Mouse (Mus musculus): ENCODE measurements at regions not wholly inside any gene's neighbourhood (a gene's known extent, or its start where the extent isn't known, plus 50 kb on each side); places are given as distances from the start of the nearest gene placed in this dataset.

GRCm38 (mm10) chr13:107944831-107945230 lies 99.4 kb upstream of the Smim15 start:
- DNase-seq (ENCODE audit: low read depth) = no peak
- TF ChIP-seq POLR2A (IDR thresholded peaks at IDR 0.05; ENCODE audit: borderline replicate concordance, extremely low read depth, insufficient read depth, insufficient read length, poor library complexity, severe bottlenecking) (no peak), CTCF (IDR thresholded peaks at IDR 0.05; ENCODE audit: borderline replicate concordance, extremely low read depth, insufficient read depth, insufficient read length) (no peak)

DNA sequence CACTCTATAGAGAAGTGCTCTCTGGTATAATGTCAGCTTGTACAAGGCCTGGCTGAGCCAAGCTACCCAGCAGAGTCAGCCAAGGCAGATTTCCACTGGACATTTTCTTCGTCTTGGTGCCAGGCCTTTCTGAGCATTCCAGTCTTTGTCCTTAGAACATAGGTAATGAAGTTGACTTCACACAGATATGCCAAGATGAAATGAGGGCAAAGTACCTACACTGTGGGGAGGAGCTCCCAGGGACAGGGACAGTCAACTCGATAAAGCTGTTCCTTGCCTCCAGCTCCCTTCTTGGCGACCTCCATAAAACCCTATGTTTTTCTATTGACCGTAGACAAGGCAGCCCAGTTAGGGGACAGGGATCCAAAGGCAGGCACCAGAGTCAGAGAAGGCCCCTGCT lies 101.3 kb upstream of the Smim15 start:
- TF ChIP-seq CTCF (IDR thresholded peaks at IDR 0.05; ENCODE audit: borderline replicate concordance, extremely low read depth, insufficient read depth, insufficient read length) = no peak
- TF ChIP-seq POLR2A (IDR thresholded peaks at IDR 0.05; ENCODE audit: borderline replicate concordance, extremely low read depth, insufficient read depth, insufficient read length, poor library complexity, severe bottlenecking) = no peak
- DNase-seq (ENCODE audit: low read depth) = no peak

- TF ChIP-seq POLR2A (IDR thresholded peaks at IDR 0.05; ENCODE audit: borderline replicate concordance, extremely low read depth, insufficient read depth, insufficient read length, poor library complexity, severe bottlenecking) (no peak), CTCF (IDR thresholded peaks at IDR 0.05; ENCODE audit: borderline replicate concordance, extremely low read depth, insufficient read depth, insufficient read length) (no peak)
- DNase-seq (ENCODE audit: low read depth) = peak; percentile 50
Measured at GRCm38 (mm10) chr13:107942297-107942962, 101.8 kb upstream of the Smim15 start.

GRCm38 (mm10) chr13:107939916-107940646 lies 104.2 kb upstream of the Smim15 start:
- DNase-seq (ENCODE audit: low read depth) = peak; percentile 76

DNA sequence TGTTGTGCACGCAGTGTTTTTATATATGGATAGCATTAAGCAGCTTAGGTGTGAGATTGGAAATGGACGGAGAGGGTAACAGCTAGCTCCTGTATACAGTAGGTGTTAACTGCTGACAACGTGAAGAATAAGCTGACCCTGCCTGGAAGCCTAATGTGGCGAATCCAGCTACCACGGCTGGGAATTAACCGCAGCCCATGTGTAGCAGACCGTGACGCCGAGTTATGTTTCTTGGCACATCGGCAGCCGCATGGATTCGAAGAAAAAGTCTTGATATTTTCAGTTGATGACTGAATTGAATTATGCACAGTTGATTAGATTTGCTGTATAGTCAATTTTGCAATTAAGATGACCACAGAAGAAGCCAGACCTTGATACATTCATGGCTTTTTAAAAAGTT lies 108.6 kb upstream of the Smim15 start:
- TF ChIP-seq CTCF (IDR thresholded peaks at IDR 0.05; ENCODE audit: borderline replicate concordance, extremely low read depth, insufficient read depth, insufficient read length) (no peak), POLR2A (IDR thresholded peaks at IDR 0.05; ENCODE audit: borderline replicate concordance, extremely low read depth, insufficient read depth, insufficient read length, poor library complexity, severe bottlenecking) (no peak)

More at GRCm38 (mm10) chr13:107939916-107940646, 104.2 kb upstream of the Smim15 start:
- TF ChIP-seq CTCF (IDR thresholded peaks at IDR 0.05; ENCODE audit: borderline replicate concordance, extremely low read depth, insufficient read depth, insufficient read length) (no peak), POLR2A (IDR thresholded peaks at IDR 0.05; ENCODE audit: borderline replicate concordance, extremely low read depth, insufficient read depth, insufficient read length, poor library complexity, severe bottlenecking) (no peak)

DNA sequence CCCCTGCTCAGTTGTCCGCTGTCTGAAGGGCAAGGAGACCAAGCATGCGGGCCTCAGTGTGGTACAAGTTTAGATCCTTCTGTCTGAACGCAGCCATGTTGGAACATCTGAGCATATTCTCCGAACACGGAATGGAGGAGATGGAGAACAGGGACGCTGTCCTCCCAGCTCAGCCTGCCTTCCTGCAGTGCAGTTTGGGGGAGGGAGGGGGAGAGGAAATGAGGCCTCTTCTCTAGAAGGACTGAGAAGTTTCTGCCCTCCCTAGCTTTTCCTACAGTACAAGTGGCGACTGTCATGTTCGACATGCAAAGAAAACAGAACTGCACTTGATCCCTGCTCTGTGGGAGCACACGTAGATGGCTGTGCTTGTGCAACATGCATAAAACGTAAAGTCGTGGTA lies 109.6 kb upstream of the Smim15 start:
- DNase-seq (ENCODE audit: low read depth) = no peak
- TF ChIP-seq POLR2A (IDR thresholded peaks at IDR 0.05; ENCODE audit: borderline replicate concordance, extremely low read depth, insufficient read depth, insufficient read length, poor library complexity, severe bottlenecking) = no peak
- no peak for TF ChIP-seq CTCF (IDR thresholded peaks at IDR 0.05; ENCODE audit: borderline replicate concordance, extremely low read depth, insufficient read depth, insufficient read length)

More for the DNA sequence above, 108.6 kb upstream of the Smim15 start:
- DNase-seq (ENCODE audit: low read depth) = no peak

DNA sequence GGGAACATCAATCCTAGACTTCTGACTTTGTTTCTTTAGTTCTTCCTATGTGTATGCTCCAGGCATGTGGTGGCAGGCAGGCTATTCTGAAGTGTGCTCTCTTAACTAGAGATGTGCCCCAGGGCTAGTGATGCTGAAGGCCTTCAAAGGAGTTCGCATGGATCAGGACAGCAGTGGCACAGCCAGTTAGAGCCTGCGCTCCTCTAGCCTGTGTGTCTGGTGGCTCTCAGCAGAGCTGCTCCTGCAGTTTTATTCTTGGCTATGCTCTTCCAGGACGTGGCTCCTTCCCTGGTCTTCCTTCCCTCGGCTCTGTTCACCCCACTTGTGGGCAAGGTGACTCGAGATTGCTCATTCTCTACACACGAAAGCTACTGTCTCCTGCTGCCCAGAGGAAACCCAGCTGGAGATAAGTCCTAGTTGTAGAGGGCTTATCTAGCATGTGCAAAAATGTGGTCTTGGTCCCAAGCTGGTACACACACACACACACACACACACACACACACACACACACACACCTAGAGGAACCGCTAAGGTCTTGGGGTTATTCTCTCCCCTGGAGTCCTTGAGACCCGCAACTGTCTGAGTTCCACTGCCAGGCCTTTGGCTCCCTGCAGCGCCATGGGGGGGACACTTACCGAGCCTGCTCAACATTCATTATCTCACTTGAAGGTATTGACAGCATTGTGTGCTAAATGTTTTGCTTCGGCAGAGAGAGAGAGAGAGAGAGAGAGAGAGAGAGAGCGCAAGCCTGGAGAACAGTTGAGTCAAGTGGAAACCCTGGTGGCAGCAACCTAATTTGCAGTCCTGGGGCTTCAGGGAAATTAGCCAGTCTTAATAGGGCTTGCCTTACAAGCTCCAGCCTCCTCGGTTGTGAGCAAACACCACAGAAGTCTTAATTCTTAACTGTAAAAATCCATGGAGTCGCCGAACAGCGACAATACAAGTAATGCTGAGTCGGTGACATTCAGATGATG lies 110.4 kb upstream of the Smim15 start:
- TF ChIP-seq CTCF (IDR thresholded peaks at IDR 0.05; ENCODE audit: borderline replicate concordance, extremely low read depth, insufficient read depth, insufficient read length) (peak; percentile 22; the same call in 1 of the 2 replicates), POLR2A (IDR thresholded peaks at IDR 0.05; ENCODE audit: borderline replicate concordance, extremely low read depth, insufficient read depth, insufficient read length, poor library complexity, severe bottlenecking) (no peak)
- peak; percentile 71 for DNase-seq (ENCODE audit: low read depth)

DNA sequence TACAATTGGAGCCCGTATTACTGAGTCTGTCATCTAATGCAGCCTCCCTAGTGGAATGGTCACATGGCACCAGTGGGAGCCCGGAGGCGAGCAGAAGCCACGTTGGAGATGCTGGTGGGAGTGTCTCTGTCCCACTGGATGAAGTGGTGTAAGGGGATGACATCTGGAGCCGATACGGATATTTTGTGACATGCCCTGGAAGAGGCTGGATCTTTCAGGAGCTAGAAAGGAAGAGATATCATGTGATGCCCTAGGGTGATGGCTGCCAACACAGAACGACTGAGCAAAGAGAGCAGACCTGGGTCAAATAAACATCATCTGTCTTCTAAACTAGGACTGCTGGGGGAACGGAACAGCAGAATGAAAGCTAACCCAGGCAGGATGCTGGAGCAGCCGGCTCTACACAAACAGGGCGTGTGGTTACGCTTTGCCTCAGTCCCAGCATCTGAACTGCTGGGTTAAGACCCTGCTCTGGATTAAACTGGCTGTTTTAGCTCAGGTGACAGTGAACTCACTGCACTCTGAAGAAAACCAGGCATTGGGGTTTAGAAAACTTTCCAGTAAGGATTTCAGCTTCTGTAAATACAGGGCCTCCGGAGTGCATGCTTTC lies 111.7 kb upstream of the Smim15 start:
- no peak for TF ChIP-seq POLR2A (IDR thresholded peaks at IDR 0.05; ENCODE audit: borderline replicate concordance, extremely low read depth, insufficient read depth, insufficient read length, poor library complexity, severe bottlenecking)
- TF ChIP-seq CTCF (IDR thresholded peaks at IDR 0.05; ENCODE audit: borderline replicate concordance, extremely low read depth, insufficient read depth, insufficient read length) = no peak
- no peak for DNase-seq (ENCODE audit: low read depth)

DNA sequence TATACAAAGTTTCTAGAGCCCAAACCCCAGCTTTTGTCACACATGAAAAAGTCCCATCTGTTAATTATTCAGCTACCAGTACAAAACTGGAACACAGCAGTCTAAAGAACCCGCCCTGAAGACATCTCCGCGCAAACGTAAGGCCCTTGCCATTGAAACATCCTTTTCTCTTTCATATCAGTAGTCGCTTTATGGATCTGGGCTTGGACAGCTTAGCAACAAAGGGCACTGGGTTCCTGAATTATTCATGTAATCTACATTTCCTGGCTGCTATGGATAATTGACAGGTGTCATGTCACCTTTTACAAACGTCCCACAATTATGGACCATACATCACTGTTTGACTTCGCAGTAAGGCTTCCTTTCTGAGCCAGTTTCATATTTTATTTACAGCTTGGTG lies 113.0 kb upstream of the Smim15 start:
- peak; percentile 48 for DNase-seq (ENCODE audit: low read depth)
- TF ChIP-seq POLR2A (IDR thresholded peaks at IDR 0.05; ENCODE audit: borderline replicate concordance, extremely low read depth, insufficient read depth, insufficient read length, poor library complexity, severe bottlenecking) = no peak
- TF ChIP-seq CTCF (IDR thresholded peaks at IDR 0.05; ENCODE audit: borderline replicate concordance, extremely low read depth, insufficient read depth, insufficient read length) = no peak

DNA sequence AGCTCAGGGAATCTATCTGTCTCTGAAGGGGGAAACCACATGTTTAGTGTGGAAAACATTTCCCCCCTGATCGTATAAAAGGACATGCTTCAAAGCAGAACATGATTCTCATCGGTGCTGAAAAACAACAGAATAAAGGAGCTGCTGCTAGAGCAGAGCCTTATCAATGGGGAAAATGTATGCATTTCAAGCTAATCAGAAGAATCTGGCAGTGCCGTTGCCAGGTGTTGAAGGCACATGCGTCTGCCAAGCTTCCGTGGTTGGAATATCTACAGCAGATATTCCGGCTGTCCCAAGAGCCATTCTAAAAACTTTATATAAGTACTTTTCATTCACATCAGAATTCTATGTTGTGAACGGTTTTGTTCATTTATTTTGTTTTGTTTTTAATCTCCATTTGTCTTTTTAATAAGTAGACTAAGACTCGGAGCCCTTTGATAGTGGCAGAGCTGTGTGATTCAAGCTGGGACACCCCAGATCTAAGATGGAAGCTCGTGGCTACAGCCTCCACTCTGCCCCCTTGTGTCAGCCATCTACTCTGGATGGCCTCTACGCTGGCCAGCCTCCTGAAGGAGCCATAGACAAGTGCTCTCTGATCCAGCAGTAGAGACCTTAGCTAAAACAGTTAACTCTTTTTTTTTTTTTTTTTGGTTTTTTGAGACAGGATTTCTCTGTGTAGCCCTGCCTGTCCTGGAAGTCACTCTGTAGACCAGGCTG lies 116.6 kb upstream of the Smim15 start:
- TF ChIP-seq POLR2A (IDR thresholded peaks at IDR 0.05; ENCODE audit: borderline replicate concordance, extremely low read depth, insufficient read depth, insufficient read length, poor library complexity, severe bottlenecking) = no peak
- TF ChIP-seq CTCF (IDR thresholded peaks at IDR 0.05; ENCODE audit: borderline replicate concordance, extremely low read depth, insufficient read depth, insufficient read length) = peak; percentile 25; the same call in 1 of the 2 replicates
- DNase-seq (ENCODE audit: low read depth) = no peak

Measured in brain, embryonic 14.5 days (tissue).